Mouse (Mus musculus): Measurements from ENCODE around the gene Lbh. TPM values are rescaled to one million over a fixed set of nuclear protein-coding genes. Genes with fewer than 3 reads are reported as not detected.

The Lbh gene
- polyA plus RNA-seq, 1 experiment from 2014 or later = 5.3 TPM

GRCm38 (mm10) chr17:72901021-72901420 is 17.1 kb upstream of the Lbh start:
- ATAC-seq = no peak
- Histone ChIP-seq H3K27ac (no peak overlapping the region), H3K9me3 (replicated peaks) (no peaks in the 10 kb centered on the region), H3K36me3 (ENCODE audit: poor library complexity, severe bottlenecking) (no peaks in the 10 kb centered on the region), H3K4me2 (no peak overlapping the region), H3K27me3 (no peaks in the 10 kb centered on the region), H3K4me3 (no peak overlapping the region), H3K9ac (no peak overlapping the region), H3K4me1 (no peaks in the 10 kb centered on the region)
- WGBS = 95% methylated on average over 6 of the region's 6 CpGs

- Histone ChIP-seq H3K27ac (no peak overlapping the region), H3K9ac (no peak overlapping the region), H3K4me2 (no peak overlapping the region), H3K27me3 (no peaks in the 10 kb centered on the region), H3K9me3 (replicated peaks) (no peaks in the 10 kb centered on the region), H3K4me1 (no peaks in the 10 kb centered on the region), H3K4me3 (no peak overlapping the region), H3K36me3 (ENCODE audit: poor library complexity, severe bottlenecking) (no peaks in the 10 kb centered on the region)
- WGBS = 91% methylated on average over 4 of the region's 4 CpGs
- no peak for ATAC-seq
Observed at GRCm38 (mm10) chr17:72901705-72902104, 16.4 kb upstream of the Lbh start.

GRCm38 (mm10) chr17:72903321-72903720 is 14.8 kb upstream of the Lbh start:
- WGBS = 98% methylated on average over 5 of the region's 5 CpGs
- no peak for ATAC-seq
- no peaks in the 10 kb centered on the region for H3K4me1 ChIP-seq
- H3K4me2 ChIP-seq = no peak overlapping the region
- H3K36me3 ChIP-seq (ENCODE audit: poor library complexity, severe bottlenecking) = no peaks in the 10 kb centered on the region
- H3K9me3 ChIP-seq (replicated peaks) = no peaks in the 10 kb centered on the region
- no peak overlapping the region for H3K27ac ChIP-seq
- H3K27me3 ChIP-seq = no peaks in the 10 kb centered on the region
- H3K4me3 ChIP-seq = no peak overlapping the region
- no peak overlapping the region for H3K9ac ChIP-seq

- Histone ChIP-seq H3K4me3 (no peak overlapping the region), H3K9me3 (replicated peaks) (no peaks in the 10 kb centered on the region), H3K4me1 (no peaks in the 10 kb centered on the region), H3K9ac (no peak overlapping the region), H3K27ac (no peak overlapping the region), H3K36me3 (ENCODE audit: poor library complexity, severe bottlenecking) (no peaks in the 10 kb centered on the region), H3K4me2 (no peak overlapping the region), H3K27me3 (no peaks in the 10 kb centered on the region)
- 85% methylated on average over 9 of the region's 9 CpGs for WGBS
- no peak for ATAC-seq
Observed at GRCm38 (mm10) chr17:72903921-72904421, 14.1 kb upstream of the Lbh start.

GRCm38 (mm10) chr17:72904873-72905272 is 13.2 kb upstream of the Lbh start:
- no peaks in the 10 kb centered on the region for H3K9me3 ChIP-seq (replicated peaks)
- no peak overlapping the region for H3K4me3 ChIP-seq
- no peaks in the 10 kb centered on the region for H3K36me3 ChIP-seq (ENCODE audit: poor library complexity, severe bottlenecking)
- ATAC-seq = no peak
- WGBS = 89% methylated on average over 7 of the region's 7 CpGs
- H3K27ac ChIP-seq = no peak overlapping the region
- no peaks in the 10 kb centered on the region for H3K27me3 ChIP-seq
- H3K9ac ChIP-seq = no peak overlapping the region
- no peaks in the 10 kb centered on the region for H3K4me1 ChIP-seq
- H3K4me2 ChIP-seq = no peak overlapping the region

- no peak for ATAC-seq
- H3K4me2 ChIP-seq = no peak overlapping the region
- H3K9me3 ChIP-seq (replicated peaks) = no peaks in the 10 kb centered on the region
- 80% methylated on average over 10 of the region's 10 CpGs for WGBS
- H3K4me3 ChIP-seq = no peak overlapping the region
- no peak overlapping the region for H3K27ac ChIP-seq
- H3K27me3 ChIP-seq = no peaks in the 10 kb centered on the region
- no peaks in the 10 kb centered on the region for H3K36me3 ChIP-seq (ENCODE audit: poor library complexity, severe bottlenecking)
- H3K9ac ChIP-seq = no peak overlapping the region
- H3K4me1 ChIP-seq = no peaks in the 10 kb centered on the region
Observed at GRCm38 (mm10) chr17:72906231-72906896, 11.7 kb upstream of the Lbh start.

- Histone ChIP-seq H3K27ac (no peak overlapping the region), H3K9me3 (replicated peaks) (no peaks in the 10 kb centered on the region), H3K4me3 (no peak overlapping the region), H3K27me3 (no peaks in the 10 kb centered on the region), H3K36me3 (ENCODE audit: poor library complexity, severe bottlenecking) (no peaks in the 10 kb centered on the region), H3K9ac (no peak overlapping the region), H3K4me1 (no peaks in the 10 kb centered on the region), H3K4me2 (no peak overlapping the region)
- no peak for ATAC-seq
- 85% methylated on average over 9 of the region's 9 CpGs for WGBS
Observed at GRCm38 (mm10) chr17:72907211-72907610, 10.9 kb upstream of the Lbh start.

GRCm38 (mm10) chr17:72907777-72908176 is 10.3 kb upstream of the Lbh start:
- Histone ChIP-seq H3K4me1 (no peaks in the 10 kb centered on the region), H3K4me3 (no peak overlapping the region), H3K27ac (no peak overlapping the region), H3K27me3 (no peaks in the 10 kb centered on the region), H3K4me2 (no peak overlapping the region), H3K9ac (no peak overlapping the region), H3K9me3 (replicated peaks) (no peaks in the 10 kb centered on the region), H3K36me3 (ENCODE audit: poor library complexity, severe bottlenecking) (no peaks in the 10 kb centered on the region)
- ATAC-seq = no peak
- WGBS = 86% methylated on average over 8 of the region's 8 CpGs

- Histone ChIP-seq H3K4me1 (no peaks in the 10 kb centered on the region), H3K4me2 (no peak overlapping the region), H3K36me3 (ENCODE audit: poor library complexity, severe bottlenecking) (no peaks in the 10 kb centered on the region), H3K9me3 (replicated peaks) (no peaks in the 10 kb centered on the region), H3K27me3 (no peaks in the 10 kb centered on the region), H3K27ac (no peak overlapping the region), H3K9ac (no peak overlapping the region), H3K4me3 (no peak overlapping the region)
- no peak for ATAC-seq
- 94% methylated on average over 3 of the region's 3 CpGs for WGBS
Observed at GRCm38 (mm10) chr17:72908561-72908960, 9.5 kb upstream of the Lbh start.

- H3K4me1 ChIP-seq = no peaks in the 10 kb centered on the region
- no peak for ATAC-seq
- no peaks in the 10 kb centered on the region for H3K9me3 ChIP-seq (replicated peaks)
- H3K4me3 ChIP-seq = no peak overlapping the region
- WGBS = 91% methylated on average over 7 of the region's 7 CpGs
- no peaks in the 10 kb centered on the region for H3K36me3 ChIP-seq (ENCODE audit: poor library complexity, severe bottlenecking)
- no peaks in the 10 kb centered on the region for H3K27me3 ChIP-seq
- no peak overlapping the region for H3K9ac ChIP-seq
- H3K27ac ChIP-seq = no peak overlapping the region
- H3K4me2 ChIP-seq = no peak overlapping the region
Observed at GRCm38 (mm10) chr17:72909061-72909852, 8.8 kb upstream of the Lbh start.

GRCm38 (mm10) chr17:72911283-72911682 is 6.8 kb upstream of the Lbh start:
- no peak overlapping the region for H3K4me2 ChIP-seq
- no peak for ATAC-seq
- no peak overlapping the region for H3K9ac ChIP-seq
- H3K4me1 ChIP-seq = no peaks in the 10 kb centered on the region
- H3K36me3 ChIP-seq (ENCODE audit: poor library complexity, severe bottlenecking) = no peaks in the 10 kb centered on the region
- no peak overlapping the region for H3K27ac ChIP-seq
- H3K27me3 ChIP-seq = no peaks in the 10 kb centered on the region
- no peak overlapping the region for H3K4me3 ChIP-seq
- WGBS = 77% methylated on average over 11 of the region's 11 CpGs
- H3K9me3 ChIP-seq (replicated peaks) = no peaks in the 10 kb centered on the region

GRCm38 (mm10) chr17:72911751-72912150 is 6.4 kb upstream of the Lbh start:
- H3K4me2 ChIP-seq = no peak overlapping the region
- no peaks in the 10 kb centered on the region for H3K36me3 ChIP-seq (ENCODE audit: poor library complexity, severe bottlenecking)
- no peak overlapping the region for H3K4me3 ChIP-seq
- no peaks in the 10 kb centered on the region for H3K4me1 ChIP-seq
- no peak overlapping the region for H3K9ac ChIP-seq
- WGBS = 52% methylated on average over 1 of the region's 1 CpGs
- ATAC-seq = no peak
- no peaks in the 10 kb centered on the region for H3K27me3 ChIP-seq
- no peaks in the 10 kb centered on the region for H3K9me3 ChIP-seq (replicated peaks)
- no peak overlapping the region for H3K27ac ChIP-seq
